Mouse (Mus musculus) olfactory bulb, adult 2 months (tissue): ENCODE results near the gene Hoxd8.

Source experiments
- CTCF ChIP-seq: fragments of 200-500 bp; IDR thresholded peaks from 2 replicates; pipeline ENCODE4 v1.5.1; 2012; ENCODE audit warnings: low read depth, mild to moderate bottlenecking, low read length, moderate library complexity; ENCODE audit not compliant: insufficient read depth
- POLR2A ChIP-seq: fragments of 200-500 bp; IDR thresholded peaks from 2 replicates; pipeline ENCODE4 v1.6.1; 2012; ENCODE audit warnings: mild to moderate bottlenecking, low read depth, low read length, moderate library complexity; ENCODE audit not compliant: insufficient read depth

DNA sequence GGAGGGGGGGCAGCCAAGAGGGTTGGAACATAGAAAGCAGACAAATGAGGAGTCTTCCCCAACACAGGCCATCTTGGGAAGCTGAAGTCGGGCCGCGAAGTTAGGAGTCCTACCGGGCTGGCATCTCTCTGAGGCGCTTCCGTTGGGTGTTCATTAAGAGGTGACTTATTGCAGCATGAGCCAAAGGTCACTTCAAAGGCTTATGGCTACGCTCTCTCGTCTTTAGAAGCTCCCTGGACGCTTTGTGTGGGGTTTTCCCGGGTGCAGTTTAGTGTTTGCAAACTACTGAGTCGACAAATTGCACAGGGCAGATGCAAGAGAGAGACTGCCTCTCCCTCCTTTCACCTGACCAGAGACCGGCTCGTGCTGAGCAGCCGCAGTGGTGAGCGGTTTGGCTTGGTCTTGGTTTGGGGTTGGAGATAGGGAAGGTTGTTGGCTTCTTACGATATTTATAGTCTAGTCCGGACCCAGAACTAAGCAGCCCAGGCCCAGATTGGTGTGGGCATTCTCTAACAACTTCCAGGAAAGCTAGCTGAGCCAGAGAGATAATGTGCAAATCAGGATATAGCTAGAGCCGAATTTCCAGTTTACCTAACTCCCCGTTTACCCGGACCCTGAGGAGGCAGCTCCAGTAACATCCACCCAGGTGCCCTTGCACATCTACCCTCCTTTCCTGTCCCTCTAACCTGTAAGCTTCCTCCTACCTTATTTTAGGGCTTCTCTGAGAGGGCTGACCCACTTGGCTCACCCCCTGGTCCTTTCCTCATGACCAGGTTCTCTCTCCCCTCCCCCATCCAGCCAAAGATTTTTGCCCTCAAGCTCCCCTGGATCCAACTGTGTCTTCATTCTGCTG lies 34.4 kb downstream of the Hoxd8 start:
- no peak for TF ChIP-seq POLR2A
- no peak for TF ChIP-seq CTCF
